Mouse (Mus musculus) myocyte (in vitro differentiated cells): Measurements from ENCODE around the gene Olfr987. TPM values are rescaled to one million over a fixed set of nuclear protein-coding genes. Genes with fewer than 3 reads are reported as not detected.
"Not testable (repeated sequence)": the region's sequence is repeated elsewhere in the genome, so short reads cannot be mapped to it uniquely, and the experiment has no call there.

ENCODE experiments used
- H3K27me3 ChIP-seq: one replicate; pipeline ENCODE4 v1.6.1; 2011; ENCODE audit not compliant: control insufficient read depth, insufficient read depth, insufficient read length
- H3K36me3 ChIP-seq: one replicate; pipeline ENCODE4 v1.6.1; 2011; ENCODE audit not compliant: control insufficient read depth, insufficient read depth
- H3K4me2 ChIP-seq: one replicate; pipeline ENCODE4 v1.6.1; 2011; ENCODE audit warnings: low read depth, control low read depth
- H3K4me3 ChIP-seq: one replicate; pipeline ENCODE4 v1.5.1; 2011; ENCODE audit warnings: mild to moderate bottlenecking, control low read depth, moderate library complexity
- H3K79me2 ChIP-seq: one replicate; pipeline ENCODE4 v1.6.1; 2011; ENCODE audit not compliant: control insufficient read depth, insufficient read depth
- H3ac ChIP-seq: one replicate; pipeline ENCODE4 v1.6.1; 2011; ENCODE audit not compliant: control insufficient read depth, insufficient read length
- CEBPB ChIP-seq: IDR thresholded peaks from 2 replicates; pipeline ENCODE4 v1.6.1; 2011; ENCODE audit warnings: mild to moderate bottlenecking, moderate library complexity; ENCODE audit not compliant: poor library complexity, insufficient read depth, severe bottlenecking
- E2F4 ChIP-seq: IDR thresholded peaks from one replicate; pipeline ENCODE4 v1.6.1; 2011; ENCODE audit warnings: mild to moderate bottlenecking, control low read depth, moderate library complexity; ENCODE audit not compliant: insufficient read depth
- MAX ChIP-seq: IDR thresholded peaks from one replicate; pipeline ENCODE4 v1.6.1; 2011; ENCODE audit warnings: low read depth, mild to moderate bottlenecking, control low read depth
- MYOD1 ChIP-seq, 3 experiments: IDR thresholded peaks; one replicate each; pipeline ENCODE4 v1.6.1; 2011; ENCODE audit warnings: control low read depth in 2 of 3, low read depth in 2 of 3, mild to moderate bottlenecking in 2 of 3, moderate library complexity in 1 of 3; ENCODE audit not compliant: insufficient read length in 2 of 3, control insufficient read depth in 1 of 3
- MYOG ChIP-seq, 3 experiments: IDR thresholded peaks; one replicate each; pipeline ENCODE4 v1.6.1; 2011; ENCODE audit warnings: control low read depth in 2 of 3, low read depth in 2 of 3, mild to moderate bottlenecking in 2 of 3; ENCODE audit not compliant: insufficient read length in 2 of 3, control insufficient read depth in 1 of 3, insufficient read depth in 1 of 3
- POLR2A ChIP-seq: IDR thresholded peaks from one replicate; pipeline ENCODE4 v1.6.1; 2011; ENCODE audit warnings: low read depth, mild to moderate bottlenecking, control low read depth, moderate library complexity; ENCODE audit not compliant: insufficient read length
- POLR2AphosphoS2 ChIP-seq: IDR thresholded peaks from one replicate; pipeline ENCODE4 v1.6.1; 2011; ENCODE audit warnings: low read depth, control low read depth; ENCODE audit not compliant: insufficient read length
- REST ChIP-seq: IDR thresholded peaks from one replicate; pipeline ENCODE4 v1.6.1; 2011; ENCODE audit warnings: mild to moderate bottlenecking, control low read depth, moderate library complexity; ENCODE audit not compliant: insufficient read depth, insufficient read length
- SRF ChIP-seq: IDR thresholded peaks from one replicate; pipeline ENCODE4 v1.6.1; 2011; ENCODE audit warnings: low read depth; ENCODE audit not compliant: control insufficient read depth, insufficient read length
- TCF12 ChIP-seq: IDR thresholded peaks from one replicate; pipeline ENCODE4 v1.6.1; 2011; ENCODE audit warnings: mild to moderate bottlenecking, control low read depth; ENCODE audit not compliant: poor library complexity, insufficient read depth, severe bottlenecking
- TCF3 ChIP-seq: IDR thresholded peaks from one replicate; pipeline ENCODE4 v1.6.1; 2011; ENCODE audit warnings: low read depth, control low read depth; ENCODE audit not compliant: insufficient read length
- USF1 ChIP-seq: IDR thresholded peaks from one replicate; pipeline ENCODE4 v1.6.1; 2011; ENCODE audit warnings: low read depth, mild to moderate bottlenecking, control low read depth, moderate library complexity
- polyA plus RNA-seq: library from polyadenylated mRNA; unstranded; fragments of >200 nt; fragmentation: generic; extraction: Trizol; gene quantifications from one replicate; pipeline ENCODE4 v1.2.1, GENCODE M21; 2012; ENCODE audit warnings: missing spikeins

The Olfr987 gene
- polyA plus RNA-seq = not detected

DNA sequence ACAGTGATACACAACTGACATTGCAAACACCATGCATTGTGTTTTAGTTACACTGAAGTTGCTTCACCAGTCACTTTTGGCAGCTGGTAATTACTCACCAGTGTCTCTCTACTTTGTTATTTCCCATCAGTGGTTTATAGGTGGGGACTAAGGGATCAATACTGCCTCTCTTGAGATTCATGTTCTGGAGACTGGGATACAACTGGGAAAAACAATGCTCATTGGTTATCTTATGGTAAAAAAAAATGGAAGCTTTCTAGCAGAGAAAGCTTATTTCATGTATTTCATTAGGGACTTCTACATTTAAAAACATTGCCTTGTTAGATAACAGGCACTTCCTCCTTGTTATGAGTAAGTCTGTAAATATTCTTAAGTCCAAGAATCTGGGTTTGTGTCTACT lies at the start of gene Olfr987:
Gene Olfr987, minus strand, starts transcription at position 101 of the 400 bp plus-strand sequence.
- H3K4me3 ChIP-seq, H3K27me3 ChIP-seq, H3ac ChIP-seq, H3K36me3 ChIP-seq, H3K79me2 ChIP-seq, H3K4me2 ChIP-seq: not testable (repeated sequence)

DNA sequence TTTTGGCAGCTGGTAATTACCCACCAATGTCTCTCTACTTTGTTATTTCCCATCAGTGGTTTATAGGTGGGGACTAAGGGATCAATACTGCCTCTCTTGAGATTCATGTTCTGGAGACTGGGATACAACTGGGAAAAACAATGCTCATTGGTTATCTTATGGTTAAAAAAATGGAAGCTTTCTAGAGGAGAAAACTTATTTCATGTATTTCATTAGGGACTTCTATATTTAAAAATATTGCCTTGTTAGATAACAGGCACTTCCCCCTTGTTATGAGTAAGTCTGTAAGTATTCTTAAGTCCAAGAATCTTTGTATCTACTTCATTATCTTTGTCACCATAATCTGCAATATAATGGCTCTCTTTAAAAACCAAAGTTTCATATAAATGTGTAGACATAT lies 24.0 kb upstream of the Olfr987 start, which contains the start of gene Olfr988:
Gene Olfr988, minus strand, starts transcription at position 101 of the 400 bp plus-strand sequence.
- not testable (repeated sequence) for H3K27me3 ChIP-seq, H3K4me2 ChIP-seq, H3K79me2 ChIP-seq, H3K4me3 ChIP-seq, H3K36me3 ChIP-seq, H3ac ChIP-seq

DNA sequence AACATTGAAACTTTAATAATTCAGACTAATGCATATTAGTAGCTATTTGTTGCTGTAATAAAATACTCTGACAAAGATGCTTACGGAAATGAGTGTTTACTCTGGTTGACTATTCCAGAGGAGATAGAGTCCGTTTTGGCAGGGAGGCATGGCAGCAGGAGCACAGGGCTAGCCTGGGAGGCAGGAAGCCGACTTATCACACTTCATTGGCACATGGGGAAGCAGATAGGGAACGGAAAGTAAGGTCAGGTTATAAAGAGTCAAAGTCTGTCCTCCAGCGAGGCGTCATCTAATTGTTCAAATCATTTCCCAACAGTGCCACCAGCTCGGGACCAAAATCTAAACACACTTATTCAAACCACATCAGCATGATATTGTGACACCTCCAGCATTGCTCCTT lies 857 bp upstream of the Olfr987 start:
- no peak for TF ChIP-seq TCF12
- no peak for TF ChIP-seq E2F4
- no peak for TF ChIP-seq SRF
- TF ChIP-seq USF1 = no peak
- no peak for TF ChIP-seq REST
- TF ChIP-seq POLR2AphosphoS2 = no peak
- TF ChIP-seq POLR2A = no peak
- no peak for TF ChIP-seq MYOD1 (IDR thresholded peaks at IDR 0.05; ENCODE audit: control insufficient read depth in 1 of 3, insufficient read length in 2 of 3, low read depth in 2 of 3)
- TF ChIP-seq MAX = no peak
- TF ChIP-seq TCF3 = no peak
- no peak for TF ChIP-seq MYOG (IDR thresholded peaks at IDR 0.05; ENCODE audit: control insufficient read depth in 1 of 3, insufficient read depth in 1 of 3, insufficient read length in 2 of 3, low read depth in 2 of 3)
- TF ChIP-seq CEBPB = no peak
- no peak overlapping the region for H3K4me3 ChIP-seq
- H3ac ChIP-seq = no peak overlapping the region
- no peaks in the 10 kb centered on the region for H3K79me2 ChIP-seq
- H3K4me2 ChIP-seq = no peak overlapping the region
- H3K36me3 ChIP-seq = no peaks in the 10 kb centered on the region
- H3K27me3 ChIP-seq = no peaks in the 10 kb centered on the region

DNA sequence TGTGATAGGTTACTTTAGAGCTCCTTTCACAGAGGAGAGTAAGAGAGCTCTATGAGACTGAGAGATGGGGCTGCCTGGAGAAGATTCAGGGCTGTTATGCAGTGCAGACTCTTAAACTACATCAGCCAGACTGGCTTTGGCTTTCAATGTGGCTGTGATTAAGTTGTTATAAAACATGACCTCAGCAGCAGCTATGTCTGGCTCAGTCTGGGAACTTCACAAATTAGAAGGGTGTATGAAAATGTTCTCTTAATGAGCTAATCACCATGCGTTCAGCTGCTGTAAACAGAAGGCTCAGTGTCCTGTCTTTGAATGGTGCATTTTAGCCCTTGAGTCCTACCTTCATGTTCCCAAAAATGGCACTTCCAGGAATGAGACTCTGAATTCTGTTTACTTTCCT lies 20.0 kb downstream of the Olfr987 start:
- no peaks in the 10 kb centered on the region for H3K36me3 ChIP-seq
- no peak overlapping the region for H3K4me3 ChIP-seq
- no peak overlapping the region for H3ac ChIP-seq
- no peaks in the 10 kb centered on the region for H3K79me2 ChIP-seq
- no peak overlapping the region for H3K4me2 ChIP-seq
- no peaks in the 10 kb centered on the region for H3K27me3 ChIP-seq
- TF ChIP-seq TCF12 = no peak

DNA sequence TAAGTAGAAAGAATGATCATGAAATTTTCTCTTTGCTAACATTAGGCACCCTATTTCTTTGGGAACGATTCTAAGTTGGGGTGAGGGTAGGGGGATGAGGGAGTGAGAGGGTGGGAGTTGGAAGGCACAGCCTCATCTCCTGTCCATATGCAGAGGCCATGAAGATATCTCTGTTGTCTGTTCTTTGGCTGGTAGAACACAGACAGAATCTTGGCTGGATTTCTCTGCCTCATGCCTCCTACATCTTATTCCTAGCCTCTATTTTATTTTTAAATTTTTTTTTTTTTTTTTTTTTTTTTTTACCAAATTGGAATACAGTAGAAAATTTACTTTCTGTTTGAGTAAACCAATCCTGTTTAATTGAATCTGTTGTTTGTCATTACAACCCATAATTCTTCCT lies 53.7 kb downstream of the Olfr987 start:
- Histone ChIP-seq H3K79me2 (no peaks in the 10 kb centered on the region), H3K27me3 (no peaks in the 10 kb centered on the region), H3K4me2 (no peak overlapping the region), H3K36me3 (no peaks in the 10 kb centered on the region), H3ac (no peak overlapping the region), H3K4me3 (no peak overlapping the region)
- TF ChIP-seq TCF12 (no peak), MYOG (IDR thresholded peaks at IDR 0.05; ENCODE audit: control insufficient read depth in 1 of 3, insufficient read depth in 1 of 3, insufficient read length in 2 of 3, low read depth in 2 of 3) (no peak), POLR2A (no peak), SRF (no peak), E2F4 (no peak), USF1 (no peak), TCF3 (no peak), MAX (no peak), CEBPB (no peak), POLR2AphosphoS2 (no peak), MYOD1 (IDR thresholded peaks at IDR 0.05; ENCODE audit: control insufficient read depth in 1 of 3, insufficient read length in 2 of 3, low read depth in 2 of 3) (no peak), REST (no peak)

DNA sequence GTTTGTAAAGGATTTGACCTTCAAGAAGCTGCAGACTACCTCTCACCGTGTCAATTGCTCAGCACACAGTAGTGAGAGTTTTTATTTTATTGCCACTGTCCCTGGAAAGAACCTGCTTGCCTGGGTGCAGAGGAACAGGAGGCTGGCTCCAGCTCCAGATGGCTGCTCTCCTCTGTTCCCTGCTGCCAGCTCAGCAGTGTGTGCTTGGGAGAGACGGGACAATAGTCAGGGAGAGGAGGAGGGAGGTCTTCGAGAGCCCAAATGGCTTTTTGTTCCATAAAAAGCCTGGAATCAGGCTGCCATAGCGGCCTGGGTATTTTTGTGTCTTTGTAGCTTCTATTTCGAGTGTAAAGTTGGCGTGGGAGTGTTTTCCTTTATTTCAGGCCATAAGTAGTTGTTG lies 54.5 kb downstream of the Olfr987 start:
- Histone ChIP-seq H3K27me3 (no peaks in the 10 kb centered on the region), H3K4me2 (peak overlapping the region; percentile 38), H3K36me3 (no peaks in the 10 kb centered on the region), H3K79me2 (no peaks in the 10 kb centered on the region), H3K4me3 (no peak overlapping the region), H3ac (no peak overlapping the region)
- TF ChIP-seq MAX (no peak), TCF12 (no peak), POLR2AphosphoS2 (no peak), TCF3 (no peak), USF1 (no peak)
